Mouse (Mus musculus) limb, embryonic 12.5 days (tissue): Measurements from ENCODE around the gene Gm14851. TPM values are rescaled to one million over a fixed set of nuclear protein-coding genes. Genes with fewer than 3 reads are reported as not detected.
"Not testable (repeated sequence)": the region's sequence is repeated elsewhere in the genome, so short reads cannot be mapped to it uniquely, and the experiment has no call there.

ENCODE experiments used
- ATAC-seq: fragments of 200-750 bp; cut with Nextera tagmentation; 2 replicates; pipeline ENCODE4 v1.8.0; 2017; ENCODE audit warnings: low read depth, moderate TSS enrichment; ENCODE audit not compliant: insufficient number of reproducible peaks, insufficient read depth, low FRiP score, low TSS enrichment
- H3K27ac ChIP-seq: fragments of 300-500 bp; sonication (generic); 2 replicates; pipeline ENCODE4 v1.5.1; 2016; ENCODE audit warnings: mild to moderate bottlenecking, moderate library complexity
- H3K27me3 ChIP-seq: fragments of 300-500 bp; sonication (generic); 2 replicates; pipeline ENCODE4 v1.6.1; 2016; ENCODE audit warnings: mild to moderate bottlenecking, moderate library complexity
- H3K36me3 ChIP-seq: fragments of 300-500 bp; sonication (generic); 2 replicates; pipeline ENCODE4 v1.6.1; 2016; ENCODE audit warnings: mild to moderate bottlenecking, moderate library complexity
- H3K4me1 ChIP-seq: fragments of 300-500 bp; sonication (generic); replicated peaks from 2 replicates; pipeline ENCODE4 v1.6.1; 2016
- H3K4me2 ChIP-seq: fragments of 300-500 bp; sonication (generic); 2 replicates; pipeline ENCODE4 v1.6.1; 2016; ENCODE audit warnings: mild to moderate bottlenecking, moderate library complexity
- H3K4me3 ChIP-seq: fragments of 300-500 bp; sonication (generic); replicated peaks from 2 replicates; pipeline ENCODE4 v1.5.1; 2016; ENCODE audit warnings: mild to moderate bottlenecking
- H3K9ac ChIP-seq: fragments of 300-500 bp; sonication (generic); replicated peaks from 2 replicates; pipeline ENCODE4 v1.6.1; 2016; ENCODE audit warnings: mild to moderate bottlenecking, moderate library complexity
- H3K9me3 ChIP-seq: fragments of 300-500 bp; sonication (generic); 2 replicates; pipeline ENCODE4 v1.6.1; 2016; ENCODE audit warnings: mild to moderate bottlenecking, moderate library complexity
- WGBS: fragments of 180-500 bp; shearing (Covaris S2); methylation state at CpG from one replicate; pipeline ENCODE4 v1.1.7; 2016; 5-methylcytosine and 5-hydroxymethylcytosine counted together
- polyA plus RNA-seq: library from polyadenylated mRNA; unstranded; fragments of >200 nt; fragmentation: Nextera tagmentation; extraction: Ambion mirVana; gene quantifications from 2 replicates; pipeline ENCODE4 v1.2.1, GENCODE M21; 2016

Gene Gm14851
- polyA plus RNA-seq: not detected in 2 replicates

DNA sequence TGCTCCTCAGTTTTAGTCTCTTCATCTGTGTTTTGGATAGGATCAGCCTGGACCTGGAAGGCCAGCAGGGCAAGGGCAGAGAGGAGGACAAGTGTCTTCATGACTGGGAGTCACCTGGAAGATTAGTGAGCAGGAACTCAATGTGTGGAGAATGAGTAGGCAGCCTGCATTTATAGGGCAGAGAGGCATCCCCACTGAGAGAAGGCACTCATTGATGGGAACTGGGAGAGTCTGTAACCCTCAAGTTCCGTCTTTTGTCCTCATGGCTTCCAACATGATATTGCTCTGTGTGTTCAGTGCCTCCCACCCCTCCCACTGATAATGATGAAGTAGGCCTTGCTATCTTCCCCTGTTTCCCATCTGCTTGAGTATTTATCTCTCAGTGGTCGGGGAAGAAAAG, at the start of gene Gm14851:
Gene Gm14851 (minus strand): TSS at position 101 of the 400 bp plus-strand sequence.
- not testable (repeated sequence) for H3K4me3 ChIP-seq, H3K4me2 ChIP-seq, H3K9me3 ChIP-seq, H3K36me3 ChIP-seq, H3K4me1 ChIP-seq, ATAC-seq, H3K27me3 ChIP-seq, H3K9ac ChIP-seq, H3K27ac ChIP-seq
- 67% methylated on average over 1 of the region's 2 CpGs for WGBS

DNA sequence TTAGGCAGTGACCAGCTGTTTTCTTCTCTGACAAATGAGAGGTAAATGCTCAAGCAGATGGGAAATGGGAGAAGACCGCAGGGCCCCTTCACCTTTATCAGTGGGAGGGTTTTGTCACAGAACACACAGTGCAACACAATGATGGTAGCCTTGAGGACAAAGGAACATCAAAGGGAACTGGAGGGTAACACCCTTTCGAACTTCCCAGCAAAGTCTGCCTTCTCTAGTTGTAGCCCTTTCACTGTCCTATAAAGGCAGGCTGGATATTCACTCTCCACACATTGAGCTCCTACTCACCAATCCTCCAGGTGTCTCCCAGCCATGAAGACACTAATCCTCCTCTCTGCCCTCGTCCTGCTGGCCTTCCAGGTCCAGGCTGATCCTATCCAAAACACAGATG, 38.5 kb upstream of the Gm14851 start, which contains the start of gene Defa30:
Gene Defa30 (plus strand): TSS at position 301 of the 400 bp plus-strand sequence.
- ATAC-seq, H3K4me3 ChIP-seq, H3K9ac ChIP-seq, H3K27ac ChIP-seq, H3K4me1 ChIP-seq, H3K27me3 ChIP-seq, H3K4me2 ChIP-seq, H3K36me3 ChIP-seq: not testable (repeated sequence)
- peaks cover 13% of the 10 kb centered on the region; the same call in 1 of the 2 replicates for H3K9me3 ChIP-seq
- 63% methylated on average over 3 of the region's 3 CpGs for WGBS

DNA sequence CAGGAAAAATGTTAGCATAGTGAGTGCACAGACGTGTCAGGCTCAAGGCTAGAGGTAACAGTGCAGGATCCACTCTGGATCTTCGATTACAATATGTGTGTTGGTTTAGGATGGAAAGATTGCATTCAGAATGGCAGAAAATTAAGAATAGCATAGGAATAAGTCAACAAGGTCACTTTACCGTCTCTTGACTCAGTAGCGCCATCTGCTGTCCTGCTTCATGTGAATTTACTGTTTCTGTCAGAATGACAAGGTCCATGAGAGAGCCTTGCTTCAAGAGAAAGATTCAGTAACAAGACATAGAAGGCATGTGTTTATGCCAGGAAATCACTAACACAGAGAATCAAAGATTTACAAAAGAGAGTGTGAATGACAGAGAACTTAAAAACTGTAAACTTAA, 2.7 kb downstream of the Gm14851 start:
- no peaks in the 10 kb centered on the region for H3K36me3 ChIP-seq
- no peak for ATAC-seq
- WGBS: 39% methylated on average over 4 of the region's 4 CpGs
- no peaks in the 10 kb centered on the region for H3K27me3 ChIP-seq
- no peaks in the 10 kb centered on the region for H3K4me1 ChIP-seq
- H3K4me2 ChIP-seq: no peak overlapping the region
- no peak overlapping the region for H3K4me3 ChIP-seq
- 0 out of 2 replicates have a peak, but pooled peaks cover 2% of the 10 kb centered on the region for H3K9me3 ChIP-seq
- no peak overlapping the region for H3K9ac ChIP-seq
- H3K27ac ChIP-seq: no peak overlapping the region

DNA sequence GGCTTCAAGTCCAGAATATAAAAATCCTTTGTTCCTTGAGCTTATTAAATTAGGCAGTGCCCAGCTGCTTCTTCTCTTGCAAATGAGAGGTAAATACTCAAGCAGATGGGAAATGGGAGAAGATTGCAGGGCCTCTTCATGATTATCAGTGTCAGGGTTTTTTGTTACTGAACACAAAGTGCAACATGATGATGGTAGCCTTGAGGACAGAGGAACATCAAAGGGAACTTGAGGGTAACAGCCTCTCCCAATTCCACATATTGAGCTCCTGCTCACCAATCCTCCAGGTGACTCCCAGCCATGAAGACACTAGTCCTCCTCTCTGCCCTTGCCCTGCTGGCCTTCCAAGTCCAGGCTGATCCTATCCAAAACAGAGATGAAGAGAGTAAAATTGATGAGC, 11.7 kb downstream of the Gm14851 start, which contains the start of gene Defa25:
Gene Defa25 (plus strand): TSS at position 301 of the 400 bp plus-strand sequence.
- not testable (repeated sequence) for H3K4me2 ChIP-seq, H3K27ac ChIP-seq, H3K4me3 ChIP-seq, H3K4me1 ChIP-seq, H3K36me3 ChIP-seq, H3K9ac ChIP-seq, H3K27me3 ChIP-seq, H3K9me3 ChIP-seq, ATAC-seq

DNA sequence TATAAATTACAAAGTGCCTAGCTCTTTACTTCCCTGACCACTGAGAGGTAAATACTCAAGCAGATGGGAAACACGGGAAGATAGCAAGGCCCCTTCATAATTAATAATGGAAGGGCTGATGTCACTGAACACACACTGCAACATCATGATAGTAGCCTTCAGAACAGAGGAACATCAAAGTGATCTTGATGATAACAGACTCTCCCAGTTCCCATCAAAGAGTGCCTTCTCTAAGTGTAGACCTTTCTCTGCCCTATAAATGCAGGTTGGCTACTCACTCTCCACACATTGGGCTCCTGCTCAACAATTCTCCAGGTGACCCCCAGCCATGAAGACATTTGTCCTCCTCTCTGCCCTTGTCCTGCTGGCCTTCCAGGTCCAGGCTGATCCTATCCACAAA, 31.1 kb downstream of the Gm14851 start, which contains the start of gene Defa35:
Gene Defa35 (plus strand): TSS at position 301 of the 400 bp plus-strand sequence.
- H3K36me3 ChIP-seq, ATAC-seq: not testable (repeated sequence)
- 93% methylated on average over 1 of the region's 1 CpGs for WGBS

DNA sequence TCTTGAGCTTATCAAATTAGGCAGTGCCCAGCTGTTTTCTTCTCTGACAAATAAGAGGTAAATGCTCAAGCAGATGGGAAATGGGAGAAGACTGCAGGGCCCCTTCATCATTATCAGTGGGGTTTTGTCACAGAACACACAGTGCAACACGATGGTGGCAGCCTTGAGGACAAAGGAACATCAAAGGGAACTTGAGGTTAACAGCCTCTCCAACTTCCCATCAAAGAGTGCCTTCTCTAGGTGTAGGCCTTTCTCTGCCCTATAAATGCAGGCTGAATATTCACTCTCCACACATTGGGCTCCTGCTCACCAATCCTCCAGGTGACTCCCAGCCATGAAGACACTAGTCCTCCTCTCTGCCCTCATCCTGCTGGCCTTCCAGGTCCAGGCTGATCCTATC, 41.1 kb downstream of the Gm14851 start, which contains the start of gene Defa23:
Gene Defa23 (plus strand): TSS at position 301 of the 400 bp plus-strand sequence.
- not testable (repeated sequence) for H3K9ac ChIP-seq, H3K27me3 ChIP-seq, ATAC-seq, H3K9me3 ChIP-seq, H3K4me3 ChIP-seq, H3K4me2 ChIP-seq, H3K4me1 ChIP-seq, H3K36me3 ChIP-seq, H3K27ac ChIP-seq
- no CpG with 5 or more reads among the region's 1 CpGs for WGBS

More for the DNA sequence above, 31.1 kb downstream of the Gm14851 start, which contains the start of gene Defa35:
- not testable (repeated sequence) for H3K9ac ChIP-seq, H3K27ac ChIP-seq, H3K27me3 ChIP-seq, H3K4me3 ChIP-seq, H3K4me1 ChIP-seq, H3K9me3 ChIP-seq, H3K4me2 ChIP-seq

Other genes with a start within 250 kb of the Gm14851 start
- not detected in 2 replicates for gene Defb33, start 203.4 kb downstream of the Gm14851 start, polyA plus RNA-seq
- not detected in 2 replicates for gene Gm15056, start 193.4 kb downstream of the Gm14851 start, polyA plus RNA-seq
- gene Gm6040, start 174.0 kb downstream of the Gm14851 start, polyA plus RNA-seq: not detected in 2 replicates
- not detected in 2 replicates for gene AY761185, start 151.3 kb downstream of the Gm14851 start, polyA plus RNA-seq
- not detected in 2 replicates for gene Defa21, start 70.5 kb downstream of the Gm14851 start, polyA plus RNA-seq
- not detected in 2 replicates for gene Defa23, start 41.0 kb downstream of the Gm14851 start, polyA plus RNA-seq
- gene Defa35, start 31.0 kb downstream of the Gm14851 start, polyA plus RNA-seq: not detected in 2 replicates
- gene Defa25, start 11.6 kb downstream of the Gm14851 start, polyA plus RNA-seq: not detected in 2 replicates
- gene Defa30, start 38.6 kb upstream of the Gm14851 start, polyA plus RNA-seq: not detected in 2 replicates
- not detected in 2 replicates for gene Defa22, start 66.2 kb upstream of the Gm14851 start, polyA plus RNA-seq
- not detected in 2 replicates for gene Defa31, start 95.6 kb upstream of the Gm14851 start, polyA plus RNA-seq
- not detected in 2 replicates for gene Gm15293, start 105.5 kb upstream of the Gm14851 start, polyA plus RNA-seq
- not detected in 2 replicates for gene Gm15292, start 153.7 kb upstream of the Gm14851 start, polyA plus RNA-seq
- gene Defa27, start 219.5 kb upstream of the Gm14851 start, polyA plus RNA-seq: not detected in 2 replicates
- not detected in 2 replicates for gene Defa29, start 231.0 kb upstream of the Gm14851 start, polyA plus RNA-seq